Mouse (Mus musculus) c-Kit-negative CD71-positive TER-119-positive erythroid progenitor cells, embryonic 14.5 days (primary cell): ENCODE data around the gene Pecr.
"Not testable (repeated sequence)": the region's sequence is repeated elsewhere in the genome, so short reads cannot be mapped to it uniquely, and the experiment has no call there.

Experiments
- DNase-seq: peaks from one replicate; pipeline ENCODE4 v3.0.0-alpha.2; 2013; ENCODE audit warnings: low read depth, low spot score

Pecr gene

DNA sequence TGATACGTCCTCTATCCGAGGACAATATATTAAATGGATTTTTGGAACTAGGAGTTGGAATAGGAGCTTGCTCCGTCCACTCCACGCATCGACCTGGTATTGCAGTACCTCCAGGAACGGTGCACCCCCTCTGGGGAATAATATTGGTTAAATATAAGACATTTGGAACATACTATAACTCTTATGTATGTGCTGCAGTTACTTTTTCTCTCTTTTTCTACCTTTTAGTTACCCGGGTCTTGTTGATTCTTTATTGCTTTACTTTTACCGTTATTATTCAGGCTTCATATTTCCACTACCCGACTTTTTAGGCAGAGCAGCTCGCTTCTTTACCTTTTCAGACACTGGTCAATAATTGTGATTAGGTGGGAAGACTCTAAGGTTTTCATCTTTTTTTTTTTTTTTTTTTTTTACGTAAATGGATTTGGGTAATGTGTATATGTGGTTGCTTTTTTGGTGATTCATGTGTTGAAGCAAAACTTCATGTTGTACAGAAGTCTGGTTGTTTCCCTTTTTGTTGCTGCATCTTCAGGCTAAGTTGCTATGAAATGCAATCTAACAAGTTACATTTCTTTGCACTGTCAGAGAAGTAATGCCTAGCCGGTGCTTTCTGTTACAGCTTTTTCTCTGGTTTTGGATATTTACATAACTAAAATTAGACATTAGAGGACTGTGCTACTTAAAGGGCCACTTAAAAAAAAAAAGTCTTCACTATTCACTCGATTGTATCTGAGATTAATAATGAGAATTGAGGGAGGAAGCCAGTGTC lies 46.9 kb downstream of the Pecr start:
- DNase-seq = no peak

DNA sequence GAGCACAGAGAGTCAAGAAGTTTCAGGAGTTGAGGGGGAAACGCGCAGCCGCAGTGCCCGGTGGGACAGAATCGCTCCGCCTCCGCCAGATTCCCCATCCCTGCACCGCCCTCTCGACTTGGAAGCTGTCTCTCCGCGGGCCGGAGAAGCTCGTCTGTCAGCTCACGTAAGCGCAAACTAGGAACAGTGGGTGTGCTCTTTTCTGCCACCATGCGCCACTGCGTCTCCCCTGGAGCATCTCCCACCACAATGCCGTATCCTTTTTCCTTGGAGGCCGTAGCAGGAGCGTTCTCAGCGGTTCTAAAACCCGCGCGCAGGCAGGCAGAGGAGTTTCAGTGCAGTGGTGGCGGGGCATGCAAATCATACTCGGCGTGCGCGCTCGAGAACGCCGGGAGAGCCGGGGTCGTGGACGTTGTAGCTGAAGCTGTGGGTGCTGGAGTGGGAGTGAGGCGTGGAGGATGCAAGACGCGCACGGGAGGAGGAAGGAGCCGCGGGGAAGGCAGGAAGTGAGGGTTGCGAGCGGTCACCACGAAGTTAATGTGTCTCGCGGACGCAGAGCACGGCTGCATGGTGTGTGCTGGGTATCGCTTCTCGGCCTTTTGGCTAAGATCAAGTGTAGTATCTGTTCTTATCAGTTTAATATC lies 47.6 kb downstream of the Pecr start:
- not testable (repeated sequence) for DNase-seq

DNA sequence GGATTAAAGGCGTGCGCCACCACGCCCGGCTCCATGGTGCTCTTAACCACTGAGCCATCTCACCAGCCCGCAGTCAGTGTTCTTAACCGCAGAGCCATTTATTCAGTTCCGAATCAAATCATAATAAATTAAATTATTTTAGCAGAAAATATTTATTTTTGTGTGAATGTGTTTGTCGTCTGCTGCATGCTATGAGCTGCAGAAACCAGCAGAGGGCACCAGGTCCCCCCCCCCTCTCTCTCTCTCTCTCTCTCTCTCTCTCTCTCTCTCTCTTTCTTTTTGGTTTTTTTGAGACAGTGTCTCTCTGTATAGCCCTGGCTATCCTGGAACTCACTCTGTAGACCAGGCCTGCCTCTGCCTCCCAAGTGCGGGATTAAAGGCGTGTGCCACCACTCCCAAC lies 51.5 kb downstream of the Pecr start:
- DNase-seq = not testable (repeated sequence)

DNA sequence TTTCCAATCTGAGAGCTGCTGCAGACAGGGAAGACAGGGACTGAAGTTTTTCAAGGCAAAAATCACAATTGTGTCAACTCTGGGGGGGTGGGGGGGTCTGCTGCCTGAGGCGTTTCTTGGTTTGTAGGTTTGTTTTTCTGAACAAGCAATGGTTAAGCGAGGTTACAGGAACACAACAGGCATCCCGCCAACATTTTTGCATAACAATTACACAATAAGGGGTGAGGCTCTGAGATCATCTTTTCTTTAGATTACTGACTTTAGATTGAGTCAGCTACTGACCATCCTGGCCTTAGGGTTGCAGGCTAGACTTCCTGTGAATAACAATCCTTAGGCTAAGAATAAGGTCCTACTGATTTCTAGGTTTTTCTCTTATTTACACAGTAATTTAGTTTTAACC lies 55.1 kb downstream of the Pecr start:
- no peak for DNase-seq

DNA sequence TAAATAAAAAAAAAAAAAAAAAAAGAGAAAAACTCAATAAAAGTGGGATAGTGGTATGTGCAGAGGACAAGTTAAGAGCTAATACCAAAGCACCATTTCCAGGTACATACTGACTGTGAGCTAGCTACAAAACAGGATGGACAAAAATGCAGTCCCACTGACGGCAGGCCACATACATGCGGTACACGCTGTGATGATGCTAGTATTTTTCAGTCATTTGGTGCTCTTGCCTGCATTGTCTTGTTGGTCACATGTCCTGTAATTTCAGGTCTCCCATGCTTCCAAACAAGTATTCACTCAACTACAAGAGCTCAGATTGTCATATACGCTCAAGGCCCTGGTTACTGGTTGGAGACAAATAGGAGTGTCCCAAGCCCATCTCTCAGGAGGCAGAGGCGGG lies 56.6 kb downstream of the Pecr start:
- DNase-seq = no peak

DNA sequence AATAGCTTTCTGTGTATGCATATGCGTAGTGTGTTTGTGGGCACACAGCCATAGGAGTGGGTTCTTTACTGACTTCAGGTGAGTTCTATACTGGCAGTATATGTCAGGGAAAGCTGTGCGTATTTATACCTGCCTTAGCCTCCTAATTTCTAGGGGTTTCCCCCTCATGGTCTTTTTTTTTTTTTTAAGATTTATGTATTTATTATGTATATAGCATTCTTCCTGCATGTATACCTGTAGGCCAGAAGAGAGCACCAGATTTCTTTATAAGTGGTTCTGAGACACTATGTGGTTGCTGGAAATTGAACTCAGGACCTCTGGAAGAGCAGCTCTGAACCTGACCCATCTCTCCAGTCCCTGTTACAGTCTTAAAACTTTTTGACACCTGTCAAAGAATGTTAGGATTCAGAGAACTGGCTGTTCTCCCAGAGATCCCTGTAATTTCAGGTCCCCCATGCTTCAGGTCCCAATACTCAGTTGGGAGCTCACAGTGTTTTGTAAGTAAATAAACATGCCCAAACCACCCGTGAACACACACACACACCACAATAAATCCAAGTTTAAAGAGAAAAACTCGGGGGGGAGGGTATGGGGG lies 57.1 kb downstream of the Pecr start:
- no peak for DNase-seq

DNA sequence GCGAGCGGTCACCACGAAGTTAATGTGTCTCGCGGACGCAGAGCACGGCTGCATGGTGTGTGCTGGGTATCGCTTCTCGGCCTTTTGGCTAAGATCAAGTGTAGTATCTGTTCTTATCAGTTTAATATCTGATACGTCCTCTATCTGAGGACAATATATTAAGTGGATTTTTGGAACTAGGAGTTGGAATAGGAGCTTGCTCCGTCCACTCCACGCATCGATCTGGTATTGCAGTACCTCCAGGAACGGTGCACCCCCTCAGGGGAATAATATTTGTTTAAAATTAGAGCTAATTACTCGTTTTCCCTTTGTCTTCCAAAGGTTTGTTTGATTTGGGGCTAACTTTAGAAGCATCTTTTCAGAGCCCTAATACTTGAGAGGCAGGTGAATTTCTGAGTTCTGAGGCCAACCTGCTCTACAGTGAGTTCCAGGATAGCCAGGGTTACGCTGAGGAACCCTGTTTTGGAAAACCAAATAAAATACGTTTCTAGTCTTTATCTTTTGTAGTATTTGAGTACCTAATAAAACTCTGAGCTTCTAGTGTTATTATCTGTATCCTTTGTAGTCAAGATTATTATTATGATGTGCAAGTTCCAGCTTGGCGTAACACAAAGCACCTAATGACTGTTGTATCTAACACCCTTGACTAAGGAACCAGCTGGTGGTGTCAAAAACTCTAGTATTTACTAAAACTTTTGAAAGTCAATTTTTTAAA lies 57.8 kb downstream of the Pecr start:
- no peak for DNase-seq

DNA sequence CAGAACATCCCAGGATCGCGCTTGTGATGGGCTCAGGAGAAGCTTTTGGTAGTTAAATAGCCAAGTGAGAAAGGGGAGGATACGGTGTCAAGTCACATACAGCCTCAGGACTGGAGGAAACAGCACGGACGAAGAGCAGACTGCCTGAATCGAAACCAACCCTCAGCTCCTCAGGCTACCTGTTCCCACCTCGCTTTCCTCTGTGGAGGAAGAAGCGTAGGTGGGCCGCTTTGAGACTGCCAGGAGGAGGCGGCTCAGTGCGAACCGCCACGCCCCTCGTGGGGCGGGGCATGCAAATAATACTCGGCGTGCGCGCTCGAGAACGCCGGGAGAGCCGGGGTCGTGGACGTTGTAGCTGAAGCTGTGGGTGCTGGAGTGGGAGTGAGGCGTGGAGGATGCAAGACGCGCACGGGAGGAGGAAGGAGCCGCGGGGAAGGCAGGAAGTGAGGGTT lies 58.4 kb downstream of the Pecr start:
- not testable (repeated sequence) for DNase-seq

DNA sequence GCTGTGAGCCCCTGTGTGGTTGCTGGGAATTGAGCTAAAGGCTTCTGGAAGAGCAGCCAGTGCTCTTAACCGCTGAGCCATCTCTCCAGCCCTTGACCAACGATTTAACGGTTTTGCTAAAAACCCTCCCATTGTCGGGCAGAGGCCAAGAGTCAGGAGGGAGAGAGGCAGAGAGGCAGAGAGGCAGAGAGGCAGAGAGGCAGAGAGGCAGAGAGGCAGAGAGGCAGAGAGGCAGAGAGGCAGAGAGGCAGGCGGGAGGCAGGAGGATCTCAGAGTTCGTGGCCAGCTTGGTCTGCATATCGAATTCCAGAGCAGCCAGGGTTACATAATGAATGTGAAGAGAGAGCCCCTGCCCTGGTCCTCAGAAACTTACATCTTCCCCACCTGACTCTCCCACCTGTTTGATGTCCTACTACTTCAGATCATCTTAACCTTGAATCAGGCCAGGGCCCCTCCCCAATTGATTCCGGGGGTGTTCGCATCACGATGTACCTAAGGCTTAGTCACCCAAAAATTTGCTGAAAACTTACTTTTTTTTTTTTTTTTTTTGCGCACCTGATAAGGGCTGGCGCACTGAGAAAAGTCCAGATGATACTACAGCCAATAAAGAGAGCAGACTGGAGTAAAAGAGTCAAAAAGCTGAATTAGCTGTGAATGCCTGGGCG lies 58.9 kb downstream of the Pecr start:
- no peak for DNase-seq

DNA sequence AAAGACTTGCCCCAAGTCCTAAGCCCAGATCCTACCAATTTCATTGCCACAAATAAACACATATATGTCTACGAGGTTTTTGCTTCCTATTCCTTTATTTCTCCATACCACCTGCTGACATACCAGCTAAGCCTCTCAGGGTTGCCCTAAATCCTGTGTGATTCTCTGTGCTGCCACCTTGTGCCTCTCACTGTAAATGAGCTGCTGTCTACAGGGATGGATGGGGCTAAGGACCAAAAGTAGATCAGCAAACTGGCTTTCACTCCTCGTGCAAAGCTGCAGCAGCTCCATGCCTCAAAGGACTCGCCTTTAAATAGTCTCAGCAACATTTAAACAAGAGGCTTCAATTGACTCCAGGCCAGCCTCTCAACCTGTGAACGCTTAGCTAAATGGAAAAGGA lies 64.1 kb downstream of the Pecr start:
- no peak for DNase-seq

DNA sequence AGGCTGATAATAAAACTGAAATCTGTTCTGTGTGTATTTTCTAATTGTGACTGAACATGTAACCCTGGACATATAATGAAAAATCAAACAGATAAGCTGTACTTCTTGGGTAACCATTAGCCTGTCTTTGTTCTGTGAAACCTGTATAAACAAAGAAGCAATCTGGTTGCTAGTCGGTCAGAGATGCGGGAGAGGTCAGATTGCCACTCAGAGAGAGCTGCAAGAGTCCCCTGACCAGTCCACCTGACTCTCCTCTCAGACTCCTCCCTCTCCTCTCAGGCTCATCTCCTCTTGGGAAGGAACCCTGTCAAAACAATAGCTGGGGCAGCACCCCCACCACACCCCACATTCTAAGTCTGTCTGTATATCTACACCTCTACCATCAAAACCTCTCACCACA lies 65.0 kb downstream of the Pecr start:
- no peak for DNase-seq

DNA sequence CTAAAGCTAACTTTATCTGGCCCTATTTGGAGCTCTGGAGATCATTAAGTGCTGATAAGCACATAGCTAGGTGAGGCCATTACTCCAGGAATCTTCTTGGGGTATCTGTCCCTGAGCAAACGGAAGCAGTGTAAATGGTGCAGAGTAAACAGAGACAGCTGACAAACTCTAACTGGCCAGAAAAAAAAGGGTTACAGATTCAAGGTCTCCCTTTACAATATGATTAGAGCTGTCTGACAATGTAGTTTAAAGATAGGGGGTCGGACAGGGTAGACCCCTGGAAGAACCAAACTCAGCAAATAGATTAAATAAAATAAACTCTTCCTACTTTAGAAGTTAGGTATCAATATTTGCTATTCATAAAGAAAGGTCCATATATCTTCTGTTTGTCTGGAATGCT lies 65.5 kb downstream of the Pecr start:
- no peak for DNase-seq

DNA sequence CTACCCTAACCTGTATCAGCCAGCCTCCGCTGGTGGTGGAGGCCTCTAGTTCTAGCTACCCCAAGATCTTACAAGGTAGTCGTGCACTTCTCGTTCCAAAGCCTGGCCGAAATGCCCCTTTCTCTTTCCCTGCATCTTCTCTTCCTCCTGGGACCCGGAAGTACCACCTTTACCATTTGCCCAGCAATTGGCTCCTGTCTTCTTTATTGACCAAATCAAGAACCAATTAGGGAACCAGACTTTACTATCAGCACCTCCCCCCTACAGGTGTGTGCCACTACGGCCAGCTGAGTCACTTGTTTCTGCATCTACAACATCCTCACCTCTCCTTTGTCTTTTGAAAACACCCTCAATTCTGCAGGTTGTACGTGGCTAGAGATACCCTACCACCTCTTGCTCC lies 67.4 kb downstream of the Pecr start:
- no peak for DNase-seq

DNA sequence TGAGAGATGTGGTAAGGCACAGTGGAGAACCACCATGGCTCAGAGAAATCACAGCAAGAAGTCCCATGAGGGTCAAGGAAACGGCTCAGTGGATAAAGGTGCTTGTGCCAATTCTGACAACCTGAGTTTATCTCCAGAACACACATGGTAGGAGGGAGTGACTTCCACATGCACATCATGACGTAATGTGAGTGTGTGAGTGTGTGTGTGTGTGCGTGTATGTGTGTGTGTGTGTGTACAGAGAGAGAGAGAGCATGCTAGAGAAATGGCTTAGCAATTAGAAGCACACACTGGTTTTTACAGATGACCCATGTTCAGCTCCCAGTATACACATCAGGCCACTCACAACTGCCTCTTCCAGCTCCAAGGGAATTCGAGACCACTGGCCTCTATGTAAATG lies 68.9 kb downstream of the Pecr start:
- DNase-seq = no peak

DNA sequence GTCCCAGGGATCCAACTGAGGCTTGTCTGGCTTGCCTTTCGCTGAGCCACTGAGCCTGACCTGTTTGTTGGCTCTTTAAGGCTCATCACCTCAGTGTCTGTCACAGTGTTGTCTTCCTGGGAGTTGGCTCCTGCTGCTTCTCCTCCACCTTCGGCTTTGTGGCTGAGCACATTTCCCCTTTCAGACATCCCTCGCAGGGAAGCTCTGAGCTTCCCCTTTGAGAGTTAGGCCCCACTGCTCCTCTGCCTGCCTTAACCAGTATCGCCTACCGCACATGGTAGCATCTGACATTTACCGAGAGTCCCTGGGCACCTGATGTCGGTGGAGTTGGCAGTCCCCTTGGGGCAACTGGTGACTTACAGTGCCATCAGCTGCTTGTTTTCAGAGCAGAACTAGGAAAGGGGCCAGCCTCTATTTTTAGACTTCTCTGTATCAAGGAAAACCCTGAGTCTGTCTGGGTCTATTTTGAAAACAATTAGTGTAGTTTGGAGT lies 69.6 kb downstream of the Pecr start:
- DNase-seq = no peak

DNA sequence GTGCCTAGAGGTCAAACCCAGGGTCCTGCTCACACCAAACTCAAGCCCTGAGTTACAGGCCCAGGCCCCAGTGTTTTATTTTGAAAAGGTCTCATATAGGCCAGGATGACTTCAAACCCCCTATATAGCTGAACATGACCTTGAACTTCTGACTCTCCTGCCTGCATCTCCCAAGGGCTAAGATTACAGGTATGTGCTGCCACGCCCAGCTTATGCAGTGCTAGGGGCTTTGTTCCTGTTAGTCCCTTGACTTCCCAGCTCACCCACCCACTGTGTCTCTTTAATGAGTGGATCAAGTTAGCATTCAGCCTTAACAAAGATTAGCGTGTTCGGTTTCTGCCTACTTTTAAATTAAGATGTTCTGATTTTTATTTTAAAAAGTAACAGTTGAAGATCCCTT lies 70.2 kb downstream of the Pecr start:
- DNase-seq = no peak

DNA sequence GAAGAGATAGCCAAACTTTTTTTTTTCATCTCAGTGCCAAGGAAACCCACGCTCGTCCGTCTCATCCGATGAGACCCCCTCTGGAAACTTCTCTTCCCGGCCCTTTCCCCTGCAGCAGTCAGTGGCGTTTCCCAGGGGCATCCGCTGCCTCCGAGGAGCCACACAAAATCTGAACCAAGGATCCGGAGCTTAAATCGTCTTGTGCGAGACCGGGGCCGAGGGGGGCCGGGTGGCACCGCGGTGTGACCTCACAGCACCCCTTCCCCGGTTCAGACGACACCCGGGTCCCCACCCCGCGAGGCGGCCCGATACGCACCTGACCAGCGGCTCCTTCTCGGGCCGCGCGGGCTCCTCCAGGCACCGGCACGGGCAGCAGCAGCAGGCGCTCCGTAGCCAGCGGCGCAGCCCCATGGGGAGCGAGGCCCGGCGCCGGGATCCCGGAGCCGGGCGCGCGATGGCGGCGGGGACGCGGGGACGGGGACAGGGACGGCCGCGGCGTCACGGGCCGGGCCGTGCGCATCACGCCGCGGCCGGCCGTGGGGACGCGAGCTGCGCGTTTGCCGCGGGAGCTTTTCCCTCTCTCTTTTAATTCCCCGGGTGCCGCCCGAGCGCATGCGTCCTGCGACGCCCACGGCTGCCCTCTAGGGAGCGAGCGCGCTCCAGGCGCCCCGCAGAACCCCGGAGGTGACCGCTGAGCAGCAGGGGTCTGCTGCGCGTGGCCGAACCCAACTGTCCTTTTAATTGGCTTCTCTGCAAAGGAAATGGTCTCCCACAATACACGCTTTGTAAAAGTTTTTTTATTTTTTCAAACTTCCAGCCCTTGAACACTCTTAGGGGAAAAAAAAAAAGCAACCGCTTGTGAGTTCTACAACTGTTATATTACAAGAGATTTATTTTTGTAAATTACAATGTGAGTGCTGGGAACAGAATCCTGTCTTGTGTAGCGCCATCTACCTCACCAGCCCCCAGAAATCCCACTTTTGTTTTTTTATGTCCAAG lies 72.1 kb downstream of the Pecr start, which contains the start of gene Mreg:
Mreg (minus strand) TSS at position 607 of the 999 bp plus-strand sequence.
- DNase-seq = no peak

DNA sequence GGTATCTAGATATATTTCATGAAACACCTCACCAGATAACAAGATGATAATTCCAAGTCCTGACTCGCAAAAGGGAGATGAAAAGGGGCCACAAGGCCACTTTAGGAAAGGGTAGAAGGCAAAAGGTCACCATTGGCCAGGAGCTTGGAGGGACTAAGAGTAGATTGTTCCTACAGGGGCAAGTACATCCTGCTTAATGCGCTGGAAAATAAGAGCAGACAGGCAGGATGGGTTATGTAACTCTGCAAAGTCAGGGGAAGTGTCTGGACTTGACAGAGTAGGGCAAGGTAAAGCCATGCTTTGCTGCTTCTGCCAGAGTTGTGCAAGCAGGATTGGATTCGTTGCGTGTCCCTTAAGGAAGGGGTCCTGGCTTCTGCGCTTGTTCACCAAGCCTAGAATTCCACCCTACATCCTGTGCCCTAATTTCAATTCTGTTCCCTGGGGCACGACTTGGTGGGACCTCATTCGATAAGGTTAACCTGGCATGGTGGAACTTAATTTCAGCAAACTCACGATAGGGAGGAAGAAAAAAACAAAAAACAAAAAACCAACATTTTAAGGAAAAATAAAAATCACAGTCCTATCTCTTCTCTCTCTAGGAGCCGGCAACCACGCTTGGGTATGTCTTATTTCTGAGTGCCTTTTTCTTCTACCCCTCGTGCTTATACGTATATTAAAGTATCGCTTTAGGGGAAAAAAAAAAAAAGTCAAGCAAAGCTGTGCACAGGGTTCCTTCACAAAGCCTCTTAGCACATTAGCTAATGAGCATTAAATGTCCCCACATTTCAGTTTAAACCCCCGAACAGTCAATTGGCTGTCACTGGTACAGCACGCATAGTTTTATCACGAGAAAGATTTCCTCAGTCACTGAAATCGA lies 73.1 kb downstream of the Pecr start:
- DNase-seq = no peak
